Mouse (Mus musculus): ENCODE measurements around the gene Ap4s1. TPM values are rescaled to one million over a fixed set of nuclear protein-coding genes. Genes with fewer than 3 reads are reported as not detected.

The Ap4s1 gene
- polyA plus RNA-seq, 1 experiment from 2014 or later: 63.2 TPM

- peaks cover 65% of the 10 kb centered on the region for H3K36me3 ChIP-seq (ENCODE audit: control insufficient read depth, insufficient read depth, low read length)
- WGBS: 93% methylated on average over 7 of the region's 7 CpGs
- no peak for ATAC-seq (ENCODE audit: low read depth)
- no peaks in the 10 kb centered on the region for H3K4me1 ChIP-seq (ENCODE audit: control insufficient read depth, insufficient read depth, low read length)
- no peaks in the 10 kb centered on the region for H3K9me3 ChIP-seq (ENCODE audit: control insufficient read depth, low read length)
- no peak overlapping the region for H3K4me3 ChIP-seq (ENCODE audit: low read depth, low read length)
- H3K4me2 ChIP-seq (ENCODE audit: low read depth, low read length): no peak overlapping the region
- H3K27ac ChIP-seq (ENCODE audit: low read depth, low read length): no peak overlapping the region
- no peaks in the 10 kb centered on the region for H3K27me3 ChIP-seq (ENCODE audit: control insufficient read depth, insufficient read depth, low read length)
- no peak overlapping the region for H3K9ac ChIP-seq (replicated peaks; ENCODE audit: low read depth, low read length)
Observed at GRCm38 (mm10) chr12:51784842-51785241, 94.0 kb downstream of the Ap4s1 start.

Other genes with a start within 250 kb of the Ap4s1 start
- 14.7 and 15.3 TPM in 2 replicates for gene Coch, start 97.7 kb upstream of the Ap4s1 start, polyA plus RNA-seq (2014; fragmentation: Nextera tagmentation; extraction: Ambion mirVana)
- 48.6 and 58.3 TPM in 2 replicates for gene Strn3, start 864 bp downstream of the Ap4s1 start, polyA plus RNA-seq (2014; fragmentation: Nextera tagmentation; extraction: Ambion mirVana)
- 48.9 and 50.5 TPM in 2 replicates for gene Hectd1, start 138.5 kb downstream of the Ap4s1 start, polyA plus RNA-seq (2014; fragmentation: Nextera tagmentation; extraction: Ambion mirVana)

Measured in neural tube, embryonic 14.5 days (tissue).